Mouse (Mus musculus): ENCODE measurements at regions not wholly inside any gene's neighbourhood (a gene's known extent, or its start where the extent isn't known, plus 50 kb on each side); places are given as distances from the start of the nearest gene placed in this dataset.

- no peaks in the 10 kb centered on the region for H3K27me3 ChIP-seq (replicated peaks; ENCODE audit: control insufficient read depth, insufficient read depth, low read length)
- no peaks in the 10 kb centered on the region for H3K4me1 ChIP-seq (ENCODE audit: control insufficient read depth, insufficient read depth, low read depth, low read length)
- H3K27ac ChIP-seq (ENCODE audit: low read depth, low read length), result no peak overlapping the region
- no peak overlapping the region for H3K9ac ChIP-seq (ENCODE audit: low read depth, low read length)
- no peak for ATAC-seq
- H3K36me3 ChIP-seq (ENCODE audit: control insufficient read depth, insufficient read depth, low read length), result no peaks in the 10 kb centered on the region
- H3K4me2 ChIP-seq (ENCODE audit: low read length), result no peak overlapping the region
- 67% methylated on average over 4 of the region's 4 CpGs for WGBS
- no peak overlapping the region for H3K4me3 ChIP-seq (ENCODE audit: low read length)
- no peaks in the 10 kb centered on the region for H3K9me3 ChIP-seq (ENCODE audit: control insufficient read depth, low read length)
Measured at GRCm38 (mm10) chr9:74592757-74593156, 269.0 kb upstream of the Onecut1 start.

DNA sequence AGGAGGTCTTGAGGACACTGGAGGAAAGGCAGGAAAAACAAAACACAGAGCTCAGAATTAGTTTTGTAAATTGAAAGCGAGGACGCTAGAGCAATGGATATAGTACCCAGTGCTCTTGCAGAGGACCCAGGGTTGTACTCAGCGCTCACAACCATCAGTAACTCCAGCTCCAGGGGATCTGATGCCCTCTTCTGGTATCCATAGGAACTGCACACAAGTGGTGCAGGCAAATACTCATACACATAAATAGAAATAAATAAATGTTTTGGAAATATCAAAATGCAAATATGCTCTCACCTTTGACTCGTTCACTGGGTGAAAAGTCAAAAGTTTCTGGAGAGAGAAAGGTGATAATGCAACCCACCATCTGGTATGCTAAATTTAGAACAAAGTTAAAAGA is 267.8 kb upstream of the Onecut1 start:
- H3K9ac ChIP-seq (ENCODE audit: low read depth, low read length), result no peak overlapping the region
- no peaks in the 10 kb centered on the region for H3K4me1 ChIP-seq (ENCODE audit: control insufficient read depth, insufficient read depth, low read depth, low read length)
- no peaks in the 10 kb centered on the region for H3K9me3 ChIP-seq (ENCODE audit: control insufficient read depth, low read length)
- no peak overlapping the region for H3K27ac ChIP-seq (ENCODE audit: low read depth, low read length)
- no peaks in the 10 kb centered on the region for H3K27me3 ChIP-seq (replicated peaks; ENCODE audit: control insufficient read depth, insufficient read depth, low read length)
- no peak overlapping the region for H3K4me3 ChIP-seq (ENCODE audit: low read length)
- 92% methylated on average over 4 of the region's 4 CpGs for WGBS
- no peak overlapping the region for H3K4me2 ChIP-seq (ENCODE audit: low read length)
- ATAC-seq, result no peak
- H3K36me3 ChIP-seq (ENCODE audit: control insufficient read depth, insufficient read depth, low read length), result no peaks in the 10 kb centered on the region

DNA sequence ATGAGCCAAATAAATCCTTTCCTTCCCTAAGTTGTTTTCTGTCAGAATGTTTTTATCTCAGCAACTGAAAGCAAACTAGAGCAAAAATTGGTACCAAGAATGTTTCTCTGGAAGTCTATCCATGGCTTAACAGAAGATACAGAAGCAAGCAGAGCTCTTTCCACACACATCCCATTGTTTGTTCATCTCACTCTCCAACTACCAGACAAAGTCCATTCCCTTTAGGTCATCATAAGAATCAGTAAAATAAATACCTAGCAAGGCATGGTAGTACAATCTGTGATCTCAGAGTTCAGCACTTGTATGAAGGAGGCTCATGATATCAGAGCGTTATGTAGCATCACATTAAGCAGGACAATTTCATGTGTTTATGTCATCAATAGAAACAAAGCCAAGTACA is 257.3 kb upstream of the Onecut1 start:
- 0 out of 2 replicates have a peak, but pooled peaks cover 2% of the 10 kb centered on the region for H3K9me3 ChIP-seq (ENCODE audit: control insufficient read depth, low read length)
- WGBS, result 93% methylated on average over 1 of the region's 1 CpGs
- H3K4me1 ChIP-seq (ENCODE audit: control insufficient read depth, insufficient read depth, low read depth, low read length), result no peaks in the 10 kb centered on the region
- no peak overlapping the region for H3K9ac ChIP-seq (ENCODE audit: low read depth, low read length)
- no peak overlapping the region for H3K27ac ChIP-seq (ENCODE audit: low read depth, low read length)
- no peak overlapping the region for H3K4me2 ChIP-seq (ENCODE audit: low read length)
- no peak overlapping the region for H3K4me3 ChIP-seq (ENCODE audit: low read length)
- ATAC-seq, result no peak
- H3K27me3 ChIP-seq (replicated peaks; ENCODE audit: control insufficient read depth, insufficient read depth, low read length), result no peaks in the 10 kb centered on the region
- H3K36me3 ChIP-seq (ENCODE audit: control insufficient read depth, insufficient read depth, low read length), result no peaks in the 10 kb centered on the region

DNA sequence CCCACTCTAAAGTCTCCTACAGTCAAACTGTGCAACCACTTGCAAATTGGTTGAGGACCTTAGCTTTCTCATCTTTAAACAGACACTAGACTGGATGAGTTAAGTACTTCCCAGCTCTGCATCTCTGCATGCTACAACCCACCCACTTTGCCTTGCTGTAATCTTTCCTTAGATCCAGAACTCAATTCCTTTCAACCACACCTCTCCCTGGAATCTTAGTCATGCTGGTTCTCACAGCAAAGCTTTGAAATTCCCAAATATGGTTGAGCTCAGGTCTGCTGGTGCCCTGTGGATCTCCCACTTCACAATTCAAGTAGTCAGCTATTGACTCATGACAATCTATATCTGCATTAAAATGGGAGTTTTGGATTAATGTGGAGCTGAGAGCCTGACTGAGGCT is 239.8 kb upstream of the Onecut1 start:
- Histone ChIP-seq H3K4me3 (ENCODE audit: low read length) (no peak overlapping the region), H3K4me1 (ENCODE audit: control insufficient read depth, insufficient read depth, low read depth, low read length) (no peaks in the 10 kb centered on the region), H3K9me3 (ENCODE audit: control insufficient read depth, low read length) (no peaks in the 10 kb centered on the region), H3K27ac (ENCODE audit: low read depth, low read length) (no peak overlapping the region), H3K4me2 (ENCODE audit: low read length) (no peak overlapping the region), H3K27me3 (replicated peaks; ENCODE audit: control insufficient read depth, insufficient read depth, low read length) (no peaks in the 10 kb centered on the region), H3K36me3 (ENCODE audit: control insufficient read depth, insufficient read depth, low read length) (no peaks in the 10 kb centered on the region), H3K9ac (ENCODE audit: low read depth, low read length) (no peak overlapping the region)
- no peak for ATAC-seq

DNA sequence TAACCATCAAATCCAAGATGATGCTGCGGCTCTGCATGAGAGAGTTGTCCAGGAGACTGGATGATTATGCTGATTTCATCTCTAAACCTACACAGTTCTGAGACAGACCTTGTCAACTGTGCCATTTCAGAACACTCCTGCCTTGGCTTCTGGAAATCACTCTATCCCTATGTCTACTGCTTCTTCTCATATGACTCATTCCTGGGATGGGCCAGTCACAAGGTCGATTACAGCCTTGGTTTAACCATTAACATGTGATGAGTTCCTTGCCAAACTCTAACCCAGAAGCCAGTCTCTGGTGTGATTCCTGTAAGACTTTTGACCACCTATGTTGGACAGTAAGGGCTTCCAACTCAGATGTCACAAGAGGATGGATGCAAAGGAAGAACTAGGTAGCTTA is 216.3 kb upstream of the Onecut1 start:
- H3K4me1 ChIP-seq (ENCODE audit: control insufficient read depth, insufficient read depth, low read depth, low read length), result no peaks in the 10 kb centered on the region; the same call in 1 of the 2 replicates
- H3K27ac ChIP-seq (ENCODE audit: low read depth, low read length), result no peak overlapping the region
- no peak overlapping the region for H3K4me3 ChIP-seq (ENCODE audit: low read length)
- no peaks in the 10 kb centered on the region for H3K9me3 ChIP-seq (ENCODE audit: control insufficient read depth, low read length)
- H3K27me3 ChIP-seq (replicated peaks; ENCODE audit: control insufficient read depth, insufficient read depth, low read length), result no peaks in the 10 kb centered on the region
- no peak overlapping the region for H3K4me2 ChIP-seq (ENCODE audit: low read length)
- H3K9ac ChIP-seq (ENCODE audit: low read depth, low read length), result no peak overlapping the region
- WGBS, result 81% methylated on average over 2 of the region's 2 CpGs
- ATAC-seq, result no peak
- no peaks in the 10 kb centered on the region for H3K36me3 ChIP-seq (ENCODE audit: control insufficient read depth, insufficient read depth, low read length)

GRCm38 (mm10) chr9:74650036-74650435 is 211.7 kb upstream of the Onecut1 start:
- 30% methylated on average over 5 of the region's 5 CpGs for WGBS
- no peaks in the 10 kb centered on the region for H3K9me3 ChIP-seq (ENCODE audit: control insufficient read depth, low read length)
- H3K27ac ChIP-seq (ENCODE audit: low read depth, low read length), result no peak overlapping the region
- H3K9ac ChIP-seq (ENCODE audit: low read depth, low read length), result no peak overlapping the region
- H3K27me3 ChIP-seq (replicated peaks; ENCODE audit: control insufficient read depth, insufficient read depth, low read length), result no peaks in the 10 kb centered on the region
- H3K36me3 ChIP-seq (ENCODE audit: control insufficient read depth, insufficient read depth, low read length), result no peaks in the 10 kb centered on the region
- H3K4me2 ChIP-seq (ENCODE audit: low read length), result no peak overlapping the region; the same call in 1 of the 2 replicates
- ATAC-seq, result no peak
- no peaks in the 10 kb centered on the region; the same call in 1 of the 2 replicates for H3K4me1 ChIP-seq (ENCODE audit: control insufficient read depth, insufficient read depth, low read depth, low read length)
- H3K4me3 ChIP-seq (ENCODE audit: low read length), result no peak overlapping the region

GRCm38 (mm10) chr9:74655956-74656355 is 205.8 kb upstream of the Onecut1 start:
- H3K9me3 ChIP-seq (ENCODE audit: control insufficient read depth, low read length), result no peaks in the 10 kb centered on the region
- ATAC-seq, result no peak
- no peak overlapping the region for H3K27ac ChIP-seq (ENCODE audit: low read depth, low read length)
- WGBS, result 71% methylated on average over 1 of the region's 1 CpGs
- H3K4me2 ChIP-seq (ENCODE audit: low read length), result no peak overlapping the region
- H3K9ac ChIP-seq (ENCODE audit: low read depth, low read length), result no peak overlapping the region
- no peaks in the 10 kb centered on the region for H3K36me3 ChIP-seq (ENCODE audit: control insufficient read depth, insufficient read depth, low read length)
- H3K4me3 ChIP-seq (ENCODE audit: low read length), result no peak overlapping the region
- H3K4me1 ChIP-seq (ENCODE audit: control insufficient read depth, insufficient read depth, low read depth, low read length), result no peaks in the 10 kb centered on the region
- no peaks in the 10 kb centered on the region for H3K27me3 ChIP-seq (replicated peaks; ENCODE audit: control insufficient read depth, insufficient read depth, low read length)

- Histone ChIP-seq H3K27me3 (replicated peaks; ENCODE audit: control insufficient read depth, insufficient read depth, low read length) (no peaks in the 10 kb centered on the region), H3K36me3 (ENCODE audit: control insufficient read depth, insufficient read depth, low read length) (no peaks in the 10 kb centered on the region), H3K4me3 (ENCODE audit: low read length) (no peak overlapping the region), H3K4me2 (ENCODE audit: low read length) (no peak overlapping the region), H3K4me1 (ENCODE audit: control insufficient read depth, insufficient read depth, low read depth, low read length) (no peaks in the 10 kb centered on the region), H3K27ac (ENCODE audit: low read depth, low read length) (no peak overlapping the region), H3K9ac (ENCODE audit: low read depth, low read length) (no peak overlapping the region), H3K9me3 (ENCODE audit: control insufficient read depth, low read length) (no peaks in the 10 kb centered on the region)
- no peak for ATAC-seq
- WGBS, result 78% methylated on average over 10 of the region's 10 CpGs
Measured at GRCm38 (mm10) chr9:74656392-74656791, 205.3 kb upstream of the Onecut1 start.

- Histone ChIP-seq H3K4me2 (ENCODE audit: low read length) (no peak overlapping the region), H3K27ac (ENCODE audit: low read depth, low read length) (no peak overlapping the region), H3K27me3 (replicated peaks; ENCODE audit: control insufficient read depth, insufficient read depth, low read length) (no peaks in the 10 kb centered on the region), H3K9me3 (ENCODE audit: control insufficient read depth, low read length) (no peaks in the 10 kb centered on the region), H3K4me3 (ENCODE audit: low read length) (no peak overlapping the region), H3K4me1 (ENCODE audit: control insufficient read depth, insufficient read depth, low read depth, low read length) (no peaks in the 10 kb centered on the region), H3K9ac (ENCODE audit: low read depth, low read length) (no peak overlapping the region), H3K36me3 (ENCODE audit: control insufficient read depth, insufficient read depth, low read length) (no peaks in the 10 kb centered on the region)
- no peak for ATAC-seq
- 89% methylated on average over 4 of the region's 4 CpGs for WGBS
Measured at GRCm38 (mm10) chr9:74671356-74671952, 190.3 kb upstream of the Onecut1 start.

- Histone ChIP-seq H3K9me3 (ENCODE audit: control insufficient read depth, low read length) (no peaks in the 10 kb centered on the region), H3K27me3 (replicated peaks; ENCODE audit: control insufficient read depth, insufficient read depth, low read length) (no peaks in the 10 kb centered on the region), H3K4me1 (ENCODE audit: control insufficient read depth, insufficient read depth, low read depth, low read length) (no peaks in the 10 kb centered on the region), H3K36me3 (ENCODE audit: control insufficient read depth, insufficient read depth, low read length) (no peaks in the 10 kb centered on the region), H3K4me3 (ENCODE audit: low read length) (no peak overlapping the region), H3K4me2 (ENCODE audit: low read length) (no peak overlapping the region), H3K9ac (ENCODE audit: low read depth, low read length) (no peak overlapping the region), H3K27ac (ENCODE audit: low read depth, low read length) (no peak overlapping the region)
- WGBS, result 93% methylated on average over 7 of the region's 7 CpGs
- ATAC-seq, result no peak
Measured at GRCm38 (mm10) chr9:74672261-74672660, 189.5 kb upstream of the Onecut1 start.
